Mouse (Mus musculus) brain, embryonic 14.5 days (tissue): ENCODE data around the gene Gm48552.

Experiments used
- CTCF ChIP-seq: fragments of 200-500 bp; IDR thresholded peaks from 2 replicates; pipeline ENCODE4 v1.5.1; 2012; ENCODE audit warnings: inconsistent platforms, mild to moderate bottlenecking, moderate library complexity, borderline replicate concordance; ENCODE audit not compliant: insufficient read depth, insufficient read length; ENCODE audit errors: extremely low read depth
- POLR2A ChIP-seq: fragments of 200-500 bp; IDR thresholded peaks from 2 replicates; pipeline ENCODE4 v1.6.1; 2012; ENCODE audit warnings: mild to moderate bottlenecking, inconsistent platforms, borderline replicate concordance; ENCODE audit not compliant: poor library complexity, insufficient read depth, insufficient read length, severe bottlenecking; ENCODE audit errors: extremely low read depth

DNA sequence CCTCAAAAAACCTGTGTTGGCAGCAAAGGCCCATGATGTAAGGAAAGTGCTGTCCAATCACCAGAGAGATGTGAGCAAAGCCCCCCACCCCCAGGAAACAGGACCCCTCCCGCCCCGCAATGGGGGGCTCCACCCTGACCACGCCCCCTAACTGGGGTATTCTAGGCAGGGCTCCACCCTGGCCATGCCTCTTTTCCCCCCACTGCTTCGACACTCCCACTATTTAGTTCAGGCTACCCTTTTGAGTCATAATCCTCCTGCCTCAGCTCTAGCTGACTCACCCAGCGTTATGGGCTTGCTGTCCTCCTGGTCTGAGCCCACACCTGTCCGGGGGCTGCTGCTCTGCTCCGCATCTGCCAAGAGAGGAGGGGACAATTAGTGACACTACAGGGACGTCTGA is 20.5 kb downstream of the Gm48552 start:
- TF ChIP-seq CTCF (no peak), POLR2A (no peak)
